Mouse (Mus musculus): ENCODE results near the gene Slc5a4b. TPM values are rescaled to one million over a fixed set of nuclear protein-coding genes. Genes with fewer than 3 reads are reported as not detected.

The Slc5a4b gene
- total RNA-seq (2023), result not detected

GRCm38 (mm10) chr10:76110861-76111260 lies at the start of gene Slc5a4b:
TSS of gene Slc5a4b (minus strand) at chr10:76110961.

GRCm38 (mm10) chr10:76147278-76147677 lies 36.5 kb upstream of the Slc5a4b start, which contains the start of gene Slc5a4a:
TSS of gene Slc5a4a (plus strand) at chr10:76147451.

GRCm38 (mm10) chr10:76032402-76033118 lies 78.2 kb downstream of the Slc5a4b start, which contains the start of gene Zfp280b:
TSS of gene Zfp280b (plus strand) at chr10:76032650.

Other genes starting within 250 kb of the Slc5a4b start
- 3.4 TPM for gene Derl3, start 217.5 kb downstream of the Slc5a4b start, total RNA-seq (2023)
- gene Smarcb1, start 189.3 kb downstream of the Slc5a4b start, total RNA-seq (2023), result 54.4 TPM
- 22.5 TPM for gene Chchd10, start 177.8 kb downstream of the Slc5a4b start, total RNA-seq (2023)
- 2.2 TPM for gene Mmp11, start 174.5 kb downstream of the Slc5a4b start, total RNA-seq (2023)
- gene Gm867, start 170.3 kb downstream of the Slc5a4b start, total RNA-seq (2023), result not detected
- 11.1 TPM for gene Vpreb3, start 167.9 kb downstream of the Slc5a4b start, total RNA-seq (2023)
- 0.95 TPM for gene Gm5134, start 156.4 kb downstream of the Slc5a4b start, total RNA-seq (2023)
- gene Zfp280b, start 78.3 kb downstream of the Slc5a4b start, total RNA-seq (2023), result 18.5 TPM
- gene Slc5a4a, start 36.5 kb upstream of the Slc5a4b start, total RNA-seq (2023), result not detected
- gene Prmt2, start 126.9 kb upstream of the Slc5a4b start, total RNA-seq (2023), result 8.1 TPM
- not detected for gene S100b, start 142.9 kb upstream of the Slc5a4b start, total RNA-seq (2023)
- 2.6 TPM for gene Dip2a, start 234.3 kb upstream of the Slc5a4b start, total RNA-seq (2023)

Data from CD8-positive naive resting alpha-beta T cell, adult 57 days (primary cell).